9 mouse cellular contexts compared by ENCODE assay signal in genomic region chr12:5268188-5268612, GRCm38 (mm10).
DNase-seq lines count a peak whose midpoint lies in the region; ATAC-seq lines count a peak whose summit lies in the region.
"Had no signal": no experiment of that assay in that cellular context is flagged by ENCODE, and none has a peak within 500 bp of the region (broad histone marks: within the 10 kb centered on the region; RNA-seq: fewer than 3 reads in every experiment).

No protein-coding gene starts in this region.

- peak; percentile 76 for ATAC-seq in forebrain, embryonic 16.5 days
- ATAC-seq in stomach, embryonic 14.5 days (ENCODE audit: insufficient number of reproducible peaks, insufficient read depth, low FRiP score, low read depth): peak; percentile 76

- H3K36me3 ChIP-seq in forebrain, embryonic 16.5 days (ENCODE audit: control insufficient read depth, insufficient read depth): no peaks in the 10 kb centered on the region
- no peaks in the 10 kb centered on the region for H3K36me3 ChIP-seq in stomach, embryonic 14.5 days (ENCODE audit: control insufficient read depth, insufficient read depth, low read length)

- H3K27ac ChIP-seq in forebrain, embryonic 16.5 days (ENCODE audit: low read length): peak overlapping the region; percentile 68
- H3K27ac ChIP-seq in stomach, embryonic 14.5 days (ENCODE audit: low read length): peak overlapping the region; percentile 48; the same call in 1 of the 2 replicates

- H3K9me3 ChIP-seq in forebrain, embryonic 16.5 days (ENCODE audit: control insufficient read depth, low read length): no peaks in the 10 kb centered on the region
- H3K9me3 ChIP-seq in stomach, embryonic 14.5 days (ENCODE audit: control insufficient read depth, low read depth, low read length): no peaks in the 10 kb centered on the region

- intact Hi-C loops in heart, postnatal 36 days (cut with DNase I): no loop called here

- H3K4me1 ChIP-seq in forebrain, embryonic 16.5 days (replicated peaks; ENCODE audit: control insufficient read depth, insufficient read depth, low read length): peaks cover 29% of the 10 kb centered on the region
- peaks cover 6% of the 10 kb centered on the region for H3K4me1 ChIP-seq in stomach, embryonic 14.5 days (ENCODE audit: control insufficient read depth, insufficient read depth, low read length)

- H3K9ac ChIP-seq in forebrain, embryonic 16.5 days (replicated peaks; ENCODE audit: low read depth, low read length): peak overlapping the region; percentile 24
- H3K9ac ChIP-seq in stomach, embryonic 14.5 days (replicated peaks; ENCODE audit: low read depth, low read length): no peak overlapping the region

- no peaks in the 10 kb centered on the region for H3K27me3 ChIP-seq in forebrain, embryonic 16.5 days (replicated peaks; ENCODE audit: control insufficient read depth, insufficient read depth, low read length)
- no peaks in the 10 kb centered on the region for H3K27me3 ChIP-seq in stomach, embryonic 14.5 days (ENCODE audit: control insufficient read depth, insufficient read depth, low read length)
- H3K27me3 ChIP-seq: CH12.LX had no signal

- WGBS in forebrain, embryonic 16.5 days: 3% methylated on average over 9 of the region's 9 CpGs
- WGBS in stomach, embryonic 14.5 days: 37% methylated on average over 9 of the region's 9 CpGs

- H3K4me3 ChIP-seq in forebrain, embryonic 16.5 days (replicated peaks; ENCODE audit: low read length): no peak overlapping the region
- H3K4me3 ChIP-seq in stomach, embryonic 14.5 days (ENCODE audit: low read depth, low read length): no peak overlapping the region

- DNase-seq in heart, adult 8-10 months (ENCODE audit: low spot score): peak; percentile 39
- no peak for DNase-seq in heart, postnatal 36 days
- peak; percentile 79 to 95 for DNase-seq in layer of hippocampus, adult 18-20 months (ENCODE audit: low spot score in 2 of 2)
- peak; percentile 62 for DNase-seq in lung, postnatal 36 days
- DNase-seq in thymus, postnatal 0 days (ENCODE audit: low spot score): no peak
- no peak for DNase-seq in thymus, postnatal 4 days

- peak overlapping the region; percentile 12; the same call in 1 of the 2 replicates for H3K4me2 ChIP-seq in forebrain, embryonic 16.5 days (ENCODE audit: low read length)
- no peak overlapping the region for H3K4me2 ChIP-seq in stomach, embryonic 14.5 days (replicated peaks; ENCODE audit: low read depth, low read length)

Comparison
In these comparisons a context has a peak if more than half of its experiments do, and no peak if none do; other contexts are left out.
1. DNase-seq: peak in heart, adult 8-10 months (single experiment), layer of hippocampus, adult 18-20 months (2 of 2) and lung, postnatal 36 days (single experiment); none in heart, postnatal 36 days (0 of 2), thymus, postnatal 0 days (single experiment) and thymus, postnatal 4 days (single experiment).